Mouse (Mus musculus): Measurements from ENCODE around the gene Armh3. TPM values are rescaled to one million over a fixed set of nuclear protein-coding genes. Genes with fewer than 3 reads are reported as not detected.

The Armh3 gene
- polyA plus RNA-seq, 1 experiment from 2014 or later: 19.4 TPM

- H3K27me3 ChIP-seq (ENCODE audit: insufficient read depth, poor library complexity, severe bottlenecking): no peaks in the 10 kb centered on the region
- H3K36me3 ChIP-seq: no peaks in the 10 kb centered on the region
- H3K4me3 ChIP-seq: peak overlapping the region; percentile 47
- DNase-seq (ENCODE audit: low spot score): peak; percentile 40
- H3K9me3 ChIP-seq: no peaks in the 10 kb centered on the region
- H3K27ac ChIP-seq: 0 out of 2 replicates have a peak overlapping the region, but pooled peaks have one; percentile 16
- WGBS: 11% methylated on average over 15 of the region's 15 CpGs
- H3K4me1 ChIP-seq (replicated peaks): peaks cover 12% of the 10 kb centered on the region
Measured at GRCm38 (mm10) chr19:45796061-45796556, 202.2 kb downstream of the Armh3 start.

- DNase-seq (ENCODE audit: low spot score): no peak
- Histone ChIP-seq H3K27ac (no peak overlapping the region), H3K4me1 (replicated peaks) (peaks cover 12% of the 10 kb centered on the region), H3K9me3 (no peaks in the 10 kb centered on the region), H3K27me3 (ENCODE audit: insufficient read depth, poor library complexity, severe bottlenecking) (no peaks in the 10 kb centered on the region), H3K4me3 (peak overlapping the region; percentile 47), H3K36me3 (no peaks in the 10 kb centered on the region)
- 29% methylated on average over 15 of the region's 15 CpGs for WGBS
Measured at GRCm38 (mm10) chr19:45795406-45795944, 202.8 kb downstream of the Armh3 start.

GRCm38 (mm10) chr19:45794718-45795117 lies 203.6 kb downstream of the Armh3 start:
- H3K4me3 ChIP-seq: no peak overlapping the region
- H3K36me3 ChIP-seq: no peaks in the 10 kb centered on the region
- no peaks in the 10 kb centered on the region for H3K9me3 ChIP-seq
- no peaks in the 10 kb centered on the region for H3K27me3 ChIP-seq (ENCODE audit: insufficient read depth, poor library complexity, severe bottlenecking)
- H3K27ac ChIP-seq: no peak overlapping the region
- DNase-seq (ENCODE audit: low spot score): no peak
- peaks cover 12% of the 10 kb centered on the region for H3K4me1 ChIP-seq (replicated peaks)
- 77% methylated on average over 6 of the region's 6 CpGs for WGBS

GRCm38 (mm10) chr19:45792404-45792803 lies 205.9 kb downstream of the Armh3 start:
- DNase-seq (ENCODE audit: low spot score): no peak

GRCm38 (mm10) chr19:45789888-45790874 lies 208.1 kb downstream of the Armh3 start:
- no peaks in the 10 kb centered on the region for H3K27me3 ChIP-seq (ENCODE audit: insufficient read depth, poor library complexity, severe bottlenecking)
- H3K36me3 ChIP-seq: no peaks in the 10 kb centered on the region
- H3K4me1 ChIP-seq (replicated peaks): no peaks in the 10 kb centered on the region
- no peak for DNase-seq (ENCODE audit: low spot score)
- no peak overlapping the region for H3K4me3 ChIP-seq
- WGBS: 80% methylated on average over 13 of the region's 13 CpGs
- H3K27ac ChIP-seq: no peak overlapping the region
- no peaks in the 10 kb centered on the region for H3K9me3 ChIP-seq

More at GRCm38 (mm10) chr19:45792404-45792803, 205.9 kb downstream of the Armh3 start:
- H3K9me3 ChIP-seq: no peaks in the 10 kb centered on the region
- WGBS: 90% methylated on average over 6 of the region's 6 CpGs
- no peaks in the 10 kb centered on the region for H3K27me3 ChIP-seq (ENCODE audit: insufficient read depth, poor library complexity, severe bottlenecking)
- H3K36me3 ChIP-seq: no peaks in the 10 kb centered on the region
- H3K27ac ChIP-seq: no peak overlapping the region
- no peak overlapping the region for H3K4me3 ChIP-seq
- H3K4me1 ChIP-seq (replicated peaks): peaks cover 12% of the 10 kb centered on the region

- Histone ChIP-seq H3K36me3 (no peaks in the 10 kb centered on the region), H3K27ac (no peak overlapping the region), H3K9me3 (no peaks in the 10 kb centered on the region), H3K27me3 (ENCODE audit: insufficient read depth, poor library complexity, severe bottlenecking) (no peaks in the 10 kb centered on the region), H3K4me1 (replicated peaks) (no peaks in the 10 kb centered on the region), H3K4me3 (no peak overlapping the region)
- 77% methylated on average over 7 of the region's 7 CpGs for WGBS
- no peak for DNase-seq (ENCODE audit: low spot score)
Measured at GRCm38 (mm10) chr19:45789365-45789764, 208.9 kb downstream of the Armh3 start.

- H3K4me3 ChIP-seq: no peak overlapping the region
- no peak overlapping the region for H3K27ac ChIP-seq
- 90% methylated on average over 4 of the region's 4 CpGs for WGBS
- DNase-seq (ENCODE audit: low spot score): no peak
- no peaks in the 10 kb centered on the region for H3K27me3 ChIP-seq (ENCODE audit: insufficient read depth, poor library complexity, severe bottlenecking)
- no peaks in the 10 kb centered on the region for H3K36me3 ChIP-seq
- H3K4me1 ChIP-seq (replicated peaks): peaks cover 6% of the 10 kb centered on the region; the same call in 1 of the 2 replicates
- no peaks in the 10 kb centered on the region for H3K9me3 ChIP-seq
Measured at GRCm38 (mm10) chr19:45788337-45788736, 210.0 kb downstream of the Armh3 start.

GRCm38 (mm10) chr19:45787450-45787849 lies 210.8 kb downstream of the Armh3 start:
- H3K4me1 ChIP-seq (replicated peaks): peaks cover 6% of the 10 kb centered on the region; the same call in 1 of the 2 replicates
- WGBS: 72% methylated on average over 3 of the region's 3 CpGs
- DNase-seq (ENCODE audit: low spot score): no peak
- no peaks in the 10 kb centered on the region for H3K27me3 ChIP-seq (ENCODE audit: insufficient read depth, poor library complexity, severe bottlenecking)
- no peaks in the 10 kb centered on the region for H3K9me3 ChIP-seq
- H3K4me3 ChIP-seq: no peak overlapping the region
- H3K36me3 ChIP-seq: no peaks in the 10 kb centered on the region
- no peak overlapping the region for H3K27ac ChIP-seq

- no peak for DNase-seq (ENCODE audit: low spot score)
- Histone ChIP-seq H3K27me3 (ENCODE audit: insufficient read depth, poor library complexity, severe bottlenecking) (no peaks in the 10 kb centered on the region), H3K4me3 (no peak overlapping the region), H3K9me3 (no peaks in the 10 kb centered on the region), H3K27ac (no peak overlapping the region), H3K4me1 (replicated peaks) (peaks cover 24% of the 10 kb centered on the region), H3K36me3 (peaks cover 9% of the 10 kb centered on the region)
- WGBS: 65% methylated on average over 3 of the region's 3 CpGs
Measured at GRCm38 (mm10) chr19:45785470-45785869, 212.8 kb downstream of the Armh3 start.

GRCm38 (mm10) chr19:45783933-45784576 lies 214.2 kb downstream of the Armh3 start:
- H3K27me3 ChIP-seq (ENCODE audit: insufficient read depth, poor library complexity, severe bottlenecking): no peaks in the 10 kb centered on the region
- peak overlapping the region; percentile 99 for H3K27ac ChIP-seq
- H3K4me3 ChIP-seq: peak overlapping the region; percentile 95
- WGBS: 33% methylated on average over 17 of the region's 17 CpGs
- no peaks in the 10 kb centered on the region for H3K9me3 ChIP-seq
- peaks cover 23% of the 10 kb centered on the region for H3K36me3 ChIP-seq
- no peak for DNase-seq (ENCODE audit: low spot score)
- peaks cover 35% of the 10 kb centered on the region for H3K4me1 ChIP-seq (replicated peaks)

- Histone ChIP-seq H3K27me3 (ENCODE audit: insufficient read depth, poor library complexity, severe bottlenecking) (no peaks in the 10 kb centered on the region), H3K27ac (peak within 1 kb of the TSS; percentile 99), H3K4me1 (replicated peaks) (peaks cover 35% of the 10 kb centered on the region), H3K9me3 (no peaks in the 10 kb centered on the region), H3K4me3 (peak within 1 kb of the TSS; percentile 95), H3K36me3 (peaks cover 30% of the 10 kb centered on the region)
- DNase-seq (ENCODE audit: low spot score): peak; percentile 98
- WGBS: under 1% methylated on average over 70 of the region's 71 CpGs
Measured at GRCm38 (mm10) chr19:45783181-45783932, 214.9 kb downstream of the Armh3 start, which contains the start of gene Mgea5. Gene Mgea5 (minus strand): TSS chr19:45783837.

All from hindbrain, embryonic 10.5 days (tissue).